In the genomic region with DNA sequence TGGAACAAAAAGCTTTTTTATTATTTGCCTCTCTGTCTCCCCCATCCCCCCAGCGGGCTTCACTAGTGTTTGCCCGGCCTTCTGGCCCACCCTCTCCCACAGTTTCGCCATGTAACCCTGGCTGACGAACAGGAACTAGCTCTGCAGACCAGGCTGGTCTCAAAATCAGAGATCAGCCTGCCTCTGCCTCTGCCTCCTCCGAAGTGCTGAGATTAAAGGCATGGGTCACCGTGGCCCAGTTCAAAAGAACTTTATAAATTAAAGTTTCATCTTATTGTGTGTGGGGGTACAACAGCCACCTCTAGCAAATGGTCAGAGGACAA, we compare ENCODE assay signal across 8 mouse cellular contexts. TPM values are rescaled to one million over a fixed set of nuclear protein-coding genes. Genes with fewer than 3 reads are reported as not detected.
DNase-seq lines count a peak whose midpoint lies in the region; ATAC-seq and TF ChIP-seq lines count a peak whose summit lies in the region.
"Had no signal": no experiment of that assay in that cellular context is flagged by ENCODE, and none has a peak within 500 bp of the region (broad histone marks: within the 10 kb centered on the region; RNA-seq: fewer than 3 reads in every experiment).

No protein-coding gene starts in this region.

- peak overlapping the region; percentile 83 for H3K4me3 ChIP-seq in left cerebral cortex, adult 2 months
- peak overlapping the region; percentile 42 for H3K4me3 ChIP-seq in embryonic fibroblast, embryonic 13.5 days (ENCODE audit: insufficient read depth, low read length)
- peak overlapping the region; percentile 90 for H3K4me3 ChIP-seq in intestine, embryonic 14.5 days (ENCODE audit: low read depth, low read length)
- peak overlapping the region; percentile 72 for H3K4me3 ChIP-seq in neural tube, embryonic 13.5 days

- no peak overlapping the region for H3K9ac ChIP-seq in intestine, embryonic 14.5 days (ENCODE audit: low read length)
- H3K9ac ChIP-seq in neural tube, embryonic 13.5 days = peak overlapping the region; percentile 88; the same call in 1 of the 2 replicates

- no peak overlapping the region for H3K27ac ChIP-seq in left cerebral cortex, adult 2 months
- no peak overlapping the region for H3K27ac ChIP-seq in embryonic fibroblast, embryonic 13.5 days (ENCODE audit: insufficient read depth, low read length)
- no peak overlapping the region for H3K27ac ChIP-seq in intestine, embryonic 14.5 days (ENCODE audit: low read depth)
- H3K27ac ChIP-seq in neural tube, embryonic 13.5 days (replicated peaks) = no peak overlapping the region

- H3K4me2 ChIP-seq in intestine, embryonic 14.5 days (ENCODE audit: low read length) = peak overlapping the region; percentile 57
- peak overlapping the region; percentile 71 for H3K4me2 ChIP-seq in neural tube, embryonic 13.5 days

- no peaks in the 10 kb centered on the region; the same call in none of the 2 replicates for H3K4me1 ChIP-seq in embryonic fibroblast, embryonic 13.5 days (ENCODE audit: control insufficient read depth, insufficient read depth, low read length)
- 0 out of 2 replicates have a peak, but pooled peaks cover 12% of the 10 kb centered on the region for H3K4me1 ChIP-seq in intestine, embryonic 14.5 days (replicated peaks; ENCODE audit: control insufficient read depth, insufficient read depth, low read length)
- peaks cover 42% of the 10 kb centered on the region for H3K4me1 ChIP-seq in neural tube, embryonic 13.5 days (replicated peaks)

- DNase-seq in left cerebral cortex, adult 2 months (ENCODE audit: extremely low spot score in 1 of 2, low spot score in 2 of 2) = no peak
- DNase-seq in left cerebral cortex, postnatal 36 days (ENCODE audit: low spot score in 2 of 2) = no peak
- no peak for DNase-seq in intestine, embryonic 14.5 days (ENCODE audit: low spot score)
- DNase-seq in thymus, postnatal 25 days = no peak
- no peak for DNase-seq in layer of hippocampus, postnatal 25 days (ENCODE audit: extremely low spot score in 1 of 2, low spot score in 1 of 2)
- DNase-seq: kidney, postnatal 25 days had no signal

- intact Hi-C loops in left cerebral cortex, adult 2 months (cut with DNase I) = no loop called here
- intact Hi-C loops in left cerebral cortex, postnatal 36 days (cut with DNase I) = loop anchor here (5.0 kb wide), 1 partner anchor 50 kb away; no protein-coding TSS in a partner anchor

- no peaks in the 10 kb centered on the region for H3K9me3 ChIP-seq in intestine, embryonic 14.5 days (ENCODE audit: control insufficient read depth, low read length)
- H3K9me3 ChIP-seq in neural tube, embryonic 13.5 days = no peaks in the 10 kb centered on the region

- ATAC-seq in intestine, embryonic 14.5 days (replicated peaks; ENCODE audit: low FRiP score, low TSS enrichment, low read depth) = no peak
- ATAC-seq in neural tube, embryonic 13.5 days (ENCODE audit: low read depth) = no peak

- no peak for TF ChIP-seq POLR2A in embryonic fibroblast, embryonic 13.5 days (IDR thresholded peaks at IDR 0.05; ENCODE audit: low read depth, low read length)

- no peak for TF ChIP-seq CTCF in left cerebral cortex, adult 2 months (IDR thresholded peaks at IDR 0.05)
- TF ChIP-seq CTCF in embryonic fibroblast, embryonic 13.5 days (IDR thresholded peaks at IDR 0.05; ENCODE audit: borderline replicate concordance, insufficient read depth, low read length) = no peak

- H3K36me3 ChIP-seq in intestine, embryonic 14.5 days (ENCODE audit: control insufficient read depth, insufficient read depth, low read length) = peaks cover 9% of the 10 kb centered on the region; the same call in 1 of the 2 replicates
- peaks cover 29% of the 10 kb centered on the region for H3K36me3 ChIP-seq in neural tube, embryonic 13.5 days

- WGBS in intestine, embryonic 14.5 days = 86% methylated on average over 6 of the region's 6 CpGs
- WGBS in neural tube, embryonic 13.5 days = 87% methylated on average over 6 of the region's 6 CpGs

- no peaks in the 10 kb centered on the region for H3K27me3 ChIP-seq in intestine, embryonic 14.5 days (replicated peaks; ENCODE audit: control insufficient read depth, insufficient read depth, low read length)
- H3K27me3 ChIP-seq in neural tube, embryonic 13.5 days = no peaks in the 10 kb centered on the region

RNA-seq across cellular contexts. Expression of a gene that starts 1.1 kb away (rescaled TPM):
- total RNA-seq in left cerebral cortex, adult 2 months (2021) = 10 to 100 TPM; 37.2 to 40.0 TPM
- 10 to 100 TPM; 41.3 to 41.6 TPM for total RNA-seq in left cerebral cortex, postnatal 36 days (2021)
- 9.8 and 16.3 TPM in 2 replicates for polyA plus RNA-seq in embryonic fibroblast, embryonic 13.5 days (2011; ENCODE audit: insufficient read length, low read depth, missing spikeins)
- polyA plus RNA-seq in intestine, embryonic 14.5 days (2014; fragmentation: Nextera tagmentation; extraction: Ambion mirVana) = 88.8 and 93.2 TPM in 2 replicates
- polyA plus RNA-seq in neural tube, embryonic 13.5 days (2015; fragmentation: Nextera tagmentation; extraction: Ambion mirVana) = 75.2 and 83.0 TPM in 2 replicates
- 10 to 100 TPM; 41.4 to 45.1 TPM for total RNA-seq in layer of hippocampus, postnatal 25 days (2021)

RNA-seq across cellular contexts. Expression of a gene that starts 1.3 kb away (rescaled TPM):
- 100 to 1,000 TPM; 112 to 119 TPM for total RNA-seq in left cerebral cortex, adult 2 months (2021)
- total RNA-seq in left cerebral cortex, postnatal 36 days (2021) = 100 to 1,000 TPM; 115 to 118 TPM
- polyA plus RNA-seq in embryonic fibroblast, embryonic 13.5 days (2011; ENCODE audit: insufficient read length, low read depth, missing spikeins) = 51.3 and 54.3 TPM in 2 replicates
- polyA plus RNA-seq in intestine, embryonic 14.5 days (2014; fragmentation: Nextera tagmentation; extraction: Ambion mirVana) = 33.3 and 35.1 TPM in 2 replicates
- 53.5 and 55.9 TPM in 2 replicates for polyA plus RNA-seq in neural tube, embryonic 13.5 days (2015; fragmentation: Nextera tagmentation; extraction: Ambion mirVana)
- total RNA-seq in layer of hippocampus, postnatal 25 days (2021) = 100 to 1,000 TPM; 117 to 118 TPM

RNA-seq across cellular contexts. Expression of a gene that starts 29.6 kb away (rescaled TPM):
- total RNA-seq in left cerebral cortex, adult 2 months (2021) = 10 to 100 TPM; 85.5 to 87.1 TPM
- total RNA-seq in left cerebral cortex, postnatal 36 days (2021) = 10 to 100 TPM; 65.5 to 98.0 TPM
- polyA plus RNA-seq in embryonic fibroblast, embryonic 13.5 days (2011; ENCODE audit: insufficient read length, low read depth, missing spikeins) = 34.5 and 42.3 TPM in 2 replicates
- polyA plus RNA-seq in intestine, embryonic 14.5 days (2014; fragmentation: Nextera tagmentation; extraction: Ambion mirVana) = 22.8 and 23.3 TPM in 2 replicates
- polyA plus RNA-seq in neural tube, embryonic 13.5 days (2015; fragmentation: Nextera tagmentation; extraction: Ambion mirVana) = 52.5 and 58.5 TPM in 2 replicates
- 10 to 100 TPM; 74.6 to 96.0 TPM for total RNA-seq in layer of hippocampus, postnatal 25 days (2021)

RNA-seq across cellular contexts. Expression of a gene that starts 40.3 kb away (rescaled TPM):
- total RNA-seq in left cerebral cortex, adult 2 months (2021) = 1 to 10 TPM; 1.4 to 1.5 TPM
- total RNA-seq in left cerebral cortex, postnatal 36 days (2021) = 1 to 10 TPM; 1.2 to 1.3 TPM
- polyA plus RNA-seq in embryonic fibroblast, embryonic 13.5 days (2011; ENCODE audit: insufficient read length, low read depth, missing spikeins) = 0.16 TPM in 1 of 2 replicates, not detected in the other
- polyA plus RNA-seq in intestine, embryonic 14.5 days (2014; fragmentation: Nextera tagmentation; extraction: Ambion mirVana) = 3.2 and 3.7 TPM in 2 replicates
- polyA plus RNA-seq in neural tube, embryonic 13.5 days (2015; fragmentation: Nextera tagmentation; extraction: Ambion mirVana) = 0.59 and 0.73 TPM in 2 replicates
- total RNA-seq in layer of hippocampus, postnatal 25 days (2021) = under 1 TPM; 0.26 to 0.59 TPM

RNA-seq across cellular contexts. Expression of a gene that starts 58.9 kb away (rescaled TPM):
- total RNA-seq in left cerebral cortex, adult 2 months (2021) = 10 to 100 TPM; 59.4 to 66.8 TPM
- total RNA-seq in left cerebral cortex, postnatal 36 days (2021) = 10 to 100 TPM; 58.3 to 62.1 TPM
- 31.6 and 32.5 TPM in 2 replicates for polyA plus RNA-seq in embryonic fibroblast, embryonic 13.5 days (2011; ENCODE audit: insufficient read length, low read depth, missing spikeins)
- 111 and 113 TPM in 2 replicates for polyA plus RNA-seq in intestine, embryonic 14.5 days (2014; fragmentation: Nextera tagmentation; extraction: Ambion mirVana)
- 69.1 and 78.3 TPM in 2 replicates for polyA plus RNA-seq in neural tube, embryonic 13.5 days (2015; fragmentation: Nextera tagmentation; extraction: Ambion mirVana)
- total RNA-seq in layer of hippocampus, postnatal 25 days (2021) = 10 to 100 TPM; 59.1 to 62.7 TPM
